Mouse (Mus musculus) adrenal gland, postnatal 36 days (tissue): ENCODE data around the gene Stag1. TPM values are rescaled to one million over a fixed set of nuclear protein-coding genes. Genes with fewer than 3 reads are reported as not detected.
"Not testable (repeated sequence)": the region's sequence is repeated elsewhere in the genome, so short reads cannot be mapped to it uniquely, and the experiment has no call there.

ENCODE experiments used
- DNase-seq, 2 experiments: peaks; one replicate each; pipeline ENCODE4 v3.0.0; 2021; ENCODE audit warnings: mixed read lengths in 1 of 2
- total RNA-seq, 2 experiments: library from RNA; stranded (reverse); gene quantifications; 2 replicates each; pipeline ENCODE4 v1.2.3; 2021

The Stag1 gene
- total RNA-seq, 2 experiments from 2014 or later = 36.0 to 43.8 TPM

GRCm38 (mm10) chr9:100685769-100686487 is 88.3 kb downstream of the Stag1 start:
- peak; percentile 31 to 48 for DNase-seq

- DNase-seq = no peak
These were observed 92.2 kb downstream of the Stag1 start for GRCm38 (mm10) chr9:100689765-100690316.

- DNase-seq = no peak
These were observed 94.6 kb downstream of the Stag1 start for GRCm38 (mm10) chr9:100692239-100692638.

GRCm38 (mm10) chr9:100696537-100696936 is 98.9 kb downstream of the Stag1 start:
- DNase-seq = peak; percentile 38 to 49

GRCm38 (mm10) chr9:100707644-100708043 is 110.0 kb downstream of the Stag1 start:
- no peak for DNase-seq

GRCm38 (mm10) chr9:100711665-100712064 is 114.1 kb downstream of the Stag1 start:
- DNase-seq = no peak

- DNase-seq = not testable (repeated sequence)
These were observed 127.2 kb downstream of the Stag1 start for GRCm38 (mm10) chr9:100724832-100725231.

- DNase-seq = no peak
These were observed 134.2 kb downstream of the Stag1 start for GRCm38 (mm10) chr9:100731839-100732238.

GRCm38 (mm10) chr9:100733907-100734440 is 136.4 kb downstream of the Stag1 start:
- no peak for DNase-seq

GRCm38 (mm10) chr9:100735993-100736645 is 138.5 kb downstream of the Stag1 start:
- DNase-seq = no peak

GRCm38 (mm10) chr9:100736646-100737031 is 139.0 kb downstream of the Stag1 start:
- DNase-seq = no peak

GRCm38 (mm10) chr9:100777238-100777637 is 179.6 kb downstream of the Stag1 start:
- not testable (repeated sequence) for DNase-seq

- no peak for DNase-seq
These were observed 268.4 kb downstream of the Stag1 start for GRCm38 (mm10) chr9:100865984-100866383.

- no peak for DNase-seq
These were observed 272.0 kb downstream of the Stag1 start for GRCm38 (mm10) chr9:100869635-100870034.

- no peak for DNase-seq
These were observed 298.5 kb downstream of the Stag1 start for GRCm38 (mm10) chr9:100896111-100896510.

GRCm38 (mm10) chr9:100898042-100898441 is 300.4 kb downstream of the Stag1 start:
- peak in 1 of 2 experiments; percentile 5 for DNase-seq

- DNase-seq = peak; percentile 4 to 6
These were observed 312.8 kb downstream of the Stag1 start for GRCm38 (mm10) chr9:100910352-100910751.

GRCm38 (mm10) chr9:100917111-100917510 is 319.5 kb downstream of the Stag1 start:
- peak; percentile 13 to 68 for DNase-seq

- no peak for DNase-seq
These were observed 329.0 kb downstream of the Stag1 start for GRCm38 (mm10) chr9:100926629-100927028.

GRCm38 (mm10) chr9:100942042-100942441 is 344.4 kb downstream of the Stag1 start:
- DNase-seq = no peak

- DNase-seq = no peak
These were observed 347.2 kb downstream of the Stag1 start for GRCm38 (mm10) chr9:100944677-100945365.

- peak; percentile 74 to 78 for DNase-seq
These were observed 353.9 kb downstream of the Stag1 start for GRCm38 (mm10) chr9:100951481-100951880.
